Mouse (Mus musculus): ENCODE measurements at regions not wholly inside any gene's neighbourhood (a gene's known extent, or its start where the extent isn't known, plus 50 kb on each side); places are given as distances from the start of the nearest gene placed in this dataset.

DNA sequence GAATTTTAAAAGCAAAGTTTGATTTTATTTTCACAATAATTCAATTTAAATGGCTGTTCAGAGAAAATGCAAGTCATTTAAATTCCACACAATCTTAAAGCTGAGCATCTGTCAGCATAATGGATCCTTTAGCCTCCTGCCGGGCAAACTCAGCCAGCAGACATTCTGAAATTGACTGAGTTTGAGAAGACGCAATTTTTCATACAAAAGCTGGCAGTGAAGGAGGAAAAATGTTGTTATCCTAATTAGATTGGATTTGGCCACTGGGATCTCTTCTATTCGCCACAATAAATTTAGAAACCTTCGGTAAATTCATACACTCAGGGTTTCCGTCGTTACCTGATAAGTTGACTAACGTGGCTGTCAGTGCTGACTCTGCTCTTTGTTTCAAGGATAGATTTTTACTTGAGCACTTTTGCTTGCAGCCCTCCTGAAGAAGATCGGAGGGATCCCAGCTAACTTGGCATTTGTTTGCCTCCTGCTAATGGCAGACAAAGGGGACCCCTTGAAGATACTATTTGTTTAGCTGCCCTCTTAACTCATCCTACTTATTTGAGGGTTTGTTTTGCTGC lies 244.9 kb upstream of the Fsip2 start:
- Histone ChIP-seq H3K4me3 (ENCODE audit: control insufficient read depth in 1 of 2, insufficient read depth in 1 of 2, low read depth in 1 of 2, low read length in 2 of 2) (no peak overlapping the region; a peak in 1 of 4 replicates), H3K4me1 (ENCODE audit: control insufficient read depth in 2 of 2, insufficient read depth in 2 of 2, low read length in 2 of 2) (no peaks in the 10 kb centered on the region), H3K27ac (replicated peaks in 1 of 2; ENCODE audit: control insufficient read depth in 1 of 2, insufficient read depth in 1 of 2, low read depth in 2 of 2, low read length in 2 of 2) (no peak overlapping the region), H3K4me2 (ENCODE audit: low read length) (peak overlapping the region; percentile 57), H3K9me3 (ENCODE audit: control insufficient read depth, low read length) (no peaks in the 10 kb centered on the region), H3K9ac (ENCODE audit: low read length) (no peak overlapping the region), H3K36me3 (ENCODE audit: control insufficient read depth, insufficient read depth, low read length) (no peaks in the 10 kb centered on the region), H3K27me3 (ENCODE audit: control insufficient read depth, insufficient read depth, low read length) (no peaks in the 10 kb centered on the region)
- WGBS, result 19% methylated on average over 8 of the region's 8 CpGs
- ATAC-seq (ENCODE audit: insufficient number of reproducible peaks, insufficient read depth, low FRiP score, low read depth), result no peak

DNA sequence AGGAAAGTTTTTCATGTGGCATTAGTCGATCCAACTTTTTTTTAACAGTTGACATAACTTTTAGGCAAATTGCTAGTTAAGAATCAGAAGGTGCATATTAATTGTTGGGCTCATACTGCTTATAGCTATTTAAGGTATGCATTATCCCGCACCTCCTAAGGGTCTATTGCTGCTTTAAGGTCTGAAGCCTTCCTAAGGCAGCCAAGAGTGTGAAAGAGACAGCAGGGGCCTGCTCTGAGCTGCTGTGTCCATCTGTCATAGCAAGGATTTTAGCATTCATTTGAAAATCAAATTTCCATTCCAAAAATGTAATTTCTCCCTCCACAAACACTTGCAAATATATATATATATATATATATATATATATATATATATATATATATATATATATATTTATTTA lies 241.6 kb upstream of the Fsip2 start:
- H3K4me1 ChIP-seq (ENCODE audit: control insufficient read depth in 2 of 2, insufficient read depth in 2 of 2, low read length in 2 of 2), result no peaks in the 10 kb centered on the region
- no peaks in the 10 kb centered on the region for H3K27me3 ChIP-seq (ENCODE audit: control insufficient read depth, insufficient read depth, low read length)
- no peaks in the 10 kb centered on the region for H3K9me3 ChIP-seq (ENCODE audit: control insufficient read depth, low read length)
- ATAC-seq (ENCODE audit: insufficient number of reproducible peaks, insufficient read depth, low FRiP score, low read depth), result no peak
- no peak overlapping the region for H3K4me2 ChIP-seq (ENCODE audit: low read length)
- WGBS, result 78% methylated on average over 2 of the region's 2 CpGs
- H3K27ac ChIP-seq (replicated peaks in 1 of 2; ENCODE audit: control insufficient read depth in 1 of 2, insufficient read depth in 1 of 2, low read depth in 2 of 2, low read length in 2 of 2), result no peak overlapping the region
- H3K4me3 ChIP-seq (ENCODE audit: control insufficient read depth in 1 of 2, insufficient read depth in 1 of 2, low read depth in 1 of 2, low read length in 2 of 2), result no peak overlapping the region
- no peaks in the 10 kb centered on the region for H3K36me3 ChIP-seq (ENCODE audit: control insufficient read depth, insufficient read depth, low read length)
- no peak overlapping the region for H3K9ac ChIP-seq (ENCODE audit: low read length)

DNA sequence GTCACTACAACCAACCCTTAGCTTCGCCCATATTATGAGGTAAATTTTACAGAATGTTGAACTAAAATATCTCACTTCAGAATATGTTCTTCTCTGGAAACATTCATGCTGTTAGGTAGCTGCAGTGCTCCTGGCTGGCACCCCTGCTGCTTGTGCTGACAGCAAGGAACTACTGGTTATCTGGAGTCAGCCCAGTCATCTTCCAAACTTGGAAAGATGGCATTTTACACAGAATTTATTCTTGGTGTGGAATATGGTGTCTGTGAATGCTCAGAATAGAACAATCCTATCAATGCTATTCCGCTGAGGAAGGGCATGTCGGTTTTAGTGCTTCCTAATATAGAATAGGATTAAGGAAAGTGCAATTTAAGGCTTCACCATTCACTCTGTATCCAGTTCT lies 227.7 kb upstream of the Fsip2 start:
- no peaks in the 10 kb centered on the region for H3K27me3 ChIP-seq (ENCODE audit: control insufficient read depth, insufficient read depth, low read length)
- ATAC-seq (ENCODE audit: insufficient number of reproducible peaks, insufficient read depth, low FRiP score, low read depth), result no peak
- no peaks in the 10 kb centered on the region for H3K36me3 ChIP-seq (ENCODE audit: control insufficient read depth, insufficient read depth, low read length)
- H3K27ac ChIP-seq (replicated peaks in 1 of 2; ENCODE audit: control insufficient read depth in 1 of 2, insufficient read depth in 1 of 2, low read depth in 2 of 2, low read length in 2 of 2), result peak overlapping the region; percentile 12 to 44; a peak in 2 of 4 replicates
- no peaks in the 10 kb centered on the region for H3K9me3 ChIP-seq (ENCODE audit: control insufficient read depth, low read length)
- 35% methylated on average over 3 of the region's 3 CpGs for WGBS
- H3K4me1 ChIP-seq (ENCODE audit: control insufficient read depth in 2 of 2, insufficient read depth in 2 of 2, low read length in 2 of 2), result peaks cover 0 to 11% of the 10 kb centered on the region in 2 experiments; a peak in 2 of 4 replicates
- no peak overlapping the region for H3K9ac ChIP-seq (ENCODE audit: low read length)
- H3K4me3 ChIP-seq (ENCODE audit: control insufficient read depth in 1 of 2, insufficient read depth in 1 of 2, low read depth in 1 of 2, low read length in 2 of 2), result no peak overlapping the region
- H3K4me2 ChIP-seq (ENCODE audit: low read length), result no peak overlapping the region

All from heart, embryonic 14.5 days (tissue).